13 mouse cellular contexts compared by ENCODE assay signal in genomic region chr11:61434646-61435321, GRCm38 (mm10). TPM values are rescaled to one million over a fixed set of nuclear protein-coding genes. Genes with fewer than 3 reads are reported as not detected.
A peak's percentile ranks its signal among the peaks of the same experiment; 100 is the strongest.
DNase-seq lines count a peak whose midpoint lies in the region; ATAC-seq and TF ChIP-seq lines count a peak whose summit lies in the region.
"Had no signal": no experiment of that assay in that cellular context is flagged by ENCODE, and none has a peak within 500 bp of the region (broad histone marks: within the 10 kb centered on the region; RNA-seq: fewer than 3 reads in every experiment).

No protein-coding gene starts in this region.

- no peak overlapping the region for H3K9ac ChIP-seq in hindbrain, embryonic 11.5 days (ENCODE audit: low read depth, low read length)
- no peak overlapping the region; the same call in 1 of the 2 replicates for H3K9ac ChIP-seq in midbrain, embryonic 13.5 days (replicated peaks)
- H3K9ac ChIP-seq: liver, embryonic 13.5 days had no signal

- H3K4me3 ChIP-seq in layer of hippocampus, adult 2 months, result no peak overlapping the region
- H3K4me3 ChIP-seq in hindbrain, embryonic 11.5 days (ENCODE audit: low read depth, low read length), result no peak overlapping the region
- no peak overlapping the region for H3K4me3 ChIP-seq in midbrain, embryonic 13.5 days (replicated peaks)
- no peak overlapping the region for H3K4me3 ChIP-seq in lung, adult 2 months (replicated peaks; ENCODE audit: extremely low read depth, low read depth, low read length)
- H3K4me3 ChIP-seq: heart, adult 2 months; liver, embryonic 13.5 days had no signal

- H3K27me3 ChIP-seq in hindbrain, embryonic 11.5 days (ENCODE audit: control insufficient read depth, insufficient read depth, low read length), result no peaks in the 10 kb centered on the region
- no peaks in the 10 kb centered on the region for H3K27me3 ChIP-seq in midbrain, embryonic 13.5 days

- no peaks in the 10 kb centered on the region for H3K9me3 ChIP-seq in hindbrain, embryonic 11.5 days (ENCODE audit: control insufficient read depth, low read length)
- no peaks in the 10 kb centered on the region for H3K9me3 ChIP-seq in midbrain, embryonic 13.5 days
- H3K9me3 ChIP-seq: liver, embryonic 13.5 days had no signal

- H3K4me2 ChIP-seq in hindbrain, embryonic 11.5 days (replicated peaks; ENCODE audit: low read depth, low read length), result no peak overlapping the region
- H3K4me2 ChIP-seq in midbrain, embryonic 13.5 days (replicated peaks), result no peak overlapping the region
- H3K4me2 ChIP-seq: liver, embryonic 13.5 days had no signal

- no peaks in the 10 kb centered on the region for H3K4me1 ChIP-seq in hindbrain, embryonic 11.5 days (replicated peaks; ENCODE audit: control insufficient read depth, insufficient read depth, low read length)
- peaks cover 11% of the 10 kb centered on the region; the same call in 1 of the 2 replicates for H3K4me1 ChIP-seq in midbrain, embryonic 13.5 days (replicated peaks)
- no peaks in the 10 kb centered on the region for H3K4me1 ChIP-seq in lung, adult 2 months (ENCODE audit: control insufficient read depth, insufficient read depth, low read length)
- H3K4me1 ChIP-seq: liver, embryonic 13.5 days had no signal

- peak overlapping the region; percentile 36 for H3K27ac ChIP-seq in layer of hippocampus, adult 2 months
- H3K27ac ChIP-seq in hindbrain, embryonic 11.5 days (ENCODE audit: low read depth, low read length), result no peak overlapping the region
- peak overlapping the region; percentile 53; the same call in 1 of the 2 replicates for H3K27ac ChIP-seq in midbrain, embryonic 13.5 days
- H3K27ac ChIP-seq: heart, adult 2 months; liver, embryonic 13.5 days had no signal

- no peak for ATAC-seq in hindbrain, embryonic 11.5 days (ENCODE audit: low FRiP score)
- ATAC-seq in midbrain, embryonic 13.5 days, result peak; percentile 66
- ATAC-seq: intestine, postnatal 0 days had no signal

- 52% methylated on average over 12 of the region's 12 CpGs for WGBS in hindbrain, embryonic 11.5 days
- 48% methylated on average over 12 of the region's 12 CpGs for WGBS in midbrain, embryonic 13.5 days
- WGBS in lung, adult 2 months, result 70% methylated on average over 12 of the region's 12 CpGs

- DNase-seq in layer of hippocampus, adult 2 months (ENCODE audit: low spot score in 2 of 2), result no peak
- DNase-seq in layer of hippocampus, postnatal 10 days (ENCODE audit: low spot score in 2 of 2), result no peak
- peak; percentile 42 for DNase-seq in hindbrain, embryonic 11.5 days (ENCODE audit: low spot score)
- DNase-seq in telencephalon, adult 2 months (ENCODE audit: low read depth, low spot score), result peak; percentile 66
- DNase-seq in cerebellum, adult 11 months, result no peak
- no peak for DNase-seq in lung, adult 2 months
- DNase-seq: heart, adult 2 months; heart, postnatal 10 days; liver, embryonic 13.5 days; lung, postnatal 36 days; thymus, adult 2 months had no signal

- TF ChIP-seq POLR2A in lung, adult 2 months (IDR thresholded peaks at IDR 0.05; ENCODE audit: borderline replicate concordance, extremely low read depth, low read depth, low read length), result no peak

- no peaks in the 10 kb centered on the region for H3K36me3 ChIP-seq in hindbrain, embryonic 11.5 days (ENCODE audit: control insufficient read depth, insufficient read depth, low read length)
- H3K36me3 ChIP-seq in midbrain, embryonic 13.5 days, result no peaks in the 10 kb centered on the region
- H3K36me3 ChIP-seq: liver, embryonic 13.5 days had no signal

- TF ChIP-seq CTCF in layer of hippocampus, adult 2 months (conservative IDR thresholded peaks at IDR 0.05), result no peak
- no peak for TF ChIP-seq CTCF in lung, adult 2 months (IDR thresholded peaks at IDR 0.05; ENCODE audit: insufficient read depth, low read length)

RNA-seq across cellular contexts. Expression of gene Rnf112, which starts 19.1 kb away (rescaled TPM):
- total RNA-seq in layer of hippocampus, adult 2 months (2021), result 100 to 1,000 TPM; 543 to 554 TPM
- 100 to 1,000 TPM; 201 to 230 TPM for total RNA-seq in layer of hippocampus, postnatal 10 days (2021)
- 0.56 and 0.74 TPM in 2 replicates for polyA plus RNA-seq in hindbrain, embryonic 11.5 days (2014; fragmentation: Nextera tagmentation; extraction: Ambion mirVana)
- polyA plus RNA-seq in midbrain, embryonic 13.5 days (2015; fragmentation: Nextera tagmentation; extraction: Ambion mirVana), result 13.6 and 15.0 TPM in 2 replicates
- 0.27 and 0.44 TPM in 2 replicates for polyA plus RNA-seq in lung, adult 2 months (2012; rRNA removed)

RNA-seq across cellular contexts. Expression of gene Mfap4, which starts 50.4 kb away (rescaled TPM):
- total RNA-seq in layer of hippocampus, adult 2 months (2021), result 1 to 10 TPM; 4.8 to 5.0 TPM
- 10 to 100 TPM; 10.6 to 11.2 TPM for total RNA-seq in layer of hippocampus, postnatal 10 days (2021)
- 111 and 132 TPM in 2 replicates for polyA plus RNA-seq in hindbrain, embryonic 11.5 days (2014; fragmentation: Nextera tagmentation; extraction: Ambion mirVana)
- polyA plus RNA-seq in midbrain, embryonic 13.5 days (2015; fragmentation: Nextera tagmentation; extraction: Ambion mirVana), result 28.6 and 35.4 TPM in 2 replicates
- 1,294 and 1,321 TPM in 2 replicates for polyA plus RNA-seq in lung, adult 2 months (2012; rRNA removed)

RNA-seq across cellular contexts. Expression of gene Slc47a1, which starts 56.6 kb away (rescaled TPM):
- total RNA-seq in layer of hippocampus, adult 2 months (2021), result 1 to 10 TPM; 1.7 to 2.3 TPM
- 1 to 10 TPM; 1.1 to 1.9 TPM for total RNA-seq in layer of hippocampus, postnatal 10 days (2021)
- 0.08 and 0.15 TPM in 2 replicates for polyA plus RNA-seq in hindbrain, embryonic 11.5 days (2014; fragmentation: Nextera tagmentation; extraction: Ambion mirVana)
- 0.08 TPM in 1 of 2 replicates, not detected in the other for polyA plus RNA-seq in midbrain, embryonic 13.5 days (2015; fragmentation: Nextera tagmentation; extraction: Ambion mirVana)
- 1.9 and 3.1 TPM in 2 replicates for polyA plus RNA-seq in lung, adult 2 months (2012; rRNA removed)

RNA-seq across cellular contexts. Expression of gene Mapk7, which starts 59.4 kb away (rescaled TPM):
- total RNA-seq in layer of hippocampus, adult 2 months (2021), result 10 to 100 TPM; 26.2 to 28.5 TPM
- 10 to 100 TPM; 46.0 to 51.1 TPM for total RNA-seq in layer of hippocampus, postnatal 10 days (2021)
- 51.5 and 54.7 TPM in 2 replicates for polyA plus RNA-seq in hindbrain, embryonic 11.5 days (2014; fragmentation: Nextera tagmentation; extraction: Ambion mirVana)
- polyA plus RNA-seq in midbrain, embryonic 13.5 days (2015; fragmentation: Nextera tagmentation; extraction: Ambion mirVana), result 76.6 and 87.2 TPM in 2 replicates
- polyA plus RNA-seq in lung, adult 2 months (2012; rRNA removed), result 39.3 and 40.1 TPM in 2 replicates

Comparison
In these comparisons a context has a peak if more than half of its experiments do, and no peak if none do; other contexts are left out.
1. DNase-seq: peak in hindbrain, embryonic 11.5 days (single experiment) and telencephalon, adult 2 months (single experiment); none in layer of hippocampus, adult 2 months (0 of 2), layer of hippocampus, postnatal 10 days (0 of 2), cerebellum, adult 11 months (single experiment) and lung, adult 2 months (single experiment).